Mouse (Mus musculus): ENCODE results near the gene Nek10. TPM values are rescaled to one million over a fixed set of nuclear protein-coding genes. Genes with fewer than 3 reads are reported as not detected.

Nek10 gene
- total and polyA plus RNA-seq, 3 experiments: 0.01 to 0.04 TPM; not detected in 1

DNA sequence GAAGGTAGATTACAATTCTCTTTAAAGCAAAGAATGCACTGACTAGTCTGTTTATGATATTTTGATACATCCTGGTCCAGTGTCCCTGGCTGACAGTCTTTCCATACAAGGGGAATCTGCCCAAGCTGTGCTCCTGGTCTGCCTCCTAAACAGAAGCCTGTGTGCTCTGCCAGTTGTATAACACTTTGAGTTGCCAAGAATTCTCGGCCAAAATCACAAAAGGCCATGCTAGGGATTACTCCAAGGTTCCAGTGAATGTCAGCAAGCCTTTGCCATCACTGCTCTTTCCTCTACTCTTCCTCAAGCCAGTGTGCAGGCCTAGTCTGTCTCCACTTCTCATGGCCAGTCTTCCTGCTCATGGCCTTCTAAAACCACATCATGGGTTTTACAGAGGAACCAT, 34.9 kb downstream of the Nek10 start:
- Histone ChIP-seq H3K36me3 (replicated peaks in 1 of 2; ENCODE audit: control insufficient read depth in 1 of 2, insufficient read depth in 1 of 2, low read length in 1 of 2) (no peaks in the 10 kb centered on the region), H3K4me2 (ENCODE audit: insufficient read depth, low read depth, poor library complexity, severe bottlenecking) (no peak overlapping the region), H3K9me3 (replicated peaks; ENCODE audit: low read length) (no peaks in the 10 kb centered on the region), H3K27ac (ENCODE audit: insufficient read depth, low read depth) (no peak overlapping the region), H3K4me1 (ENCODE audit: control insufficient read depth in 1 of 2, insufficient read depth in 2 of 2) (peaks cover 4 to 13% of the 10 kb centered on the region in 2 experiments), H3K79me2 (replicated peaks; ENCODE audit: control insufficient read depth, extremely low read depth, insufficient read depth, poor library complexity, severe bottlenecking) (no peaks in the 10 kb centered on the region), H3K4me3 (replicated peaks in 1 of 3; ENCODE audit: low read depth in 2 of 3, low read length in 2 of 3, poor library complexity in 1 of 3) (no peak overlapping the region), H3K27me3 (replicated peaks) (no peaks in the 10 kb centered on the region), H3K9ac (ENCODE audit: insufficient read depth, low read depth) (no peak overlapping the region)
- TF ChIP-seq CHD2 (IDR thresholded peaks at IDR 0.05; ENCODE audit: low read length) (no peak), BHLHE40 (IDR thresholded peaks at IDR 0.05; ENCODE audit: low read depth, low read length) (no peak), RAD21 (IDR thresholded peaks at IDR 0.05; ENCODE audit: low read depth, low read length) (no peak), EP300 (IDR thresholded peaks at IDR 0.05; ENCODE audit: low read length) (no peak), MAFK (IDR thresholded peaks at IDR 0.05; ENCODE audit: insufficient replicate concordance, low read length) (no peak), ETS1 (conservative IDR thresholded peaks at IDR 0.05; ENCODE audit: low read depth, low read length) (no peak), POLR2AphosphoS2 (IDR thresholded peaks at IDR 0.05; ENCODE audit: low read depth, low read length) (no peak), MYC (IDR thresholded peaks at IDR 0.05; ENCODE audit: low read depth, low read length) (no peak), ZNF384 (IDR thresholded peaks at IDR 0.05; ENCODE audit: low read depth, low read length) (no peak), ZKSCAN1 (IDR thresholded peaks at IDR 0.05; ENCODE audit: borderline replicate concordance, low read depth, low read length) (no peak), GABPA (IDR thresholded peaks at IDR 0.05; ENCODE audit: insufficient replicate concordance, low read depth, low read length) (no peak), SMC3 (IDR thresholded peaks at IDR 0.05; ENCODE audit: low read depth, low read length) (no peak), CHD1 (IDR thresholded peaks at IDR 0.05; ENCODE audit: low read depth, low read length) (no peak)
- in situ Hi-C loops (cut with MboI; ENCODE audit: low pct_ligation_motif_present, low pct_unique_long_range_greater_than_20kb, low sequenced_read_pairs) (loop anchor here (25.0 kb wide), 1 partner anchor 351 kb away; no protein-coding TSS in a partner anchor), dilution Hi-C loops (cut with MboI; ENCODE audit: extremely low pct_ligation_motif_present, extremely low pct_unique_long_range_greater_than_20kb, low sequenced_read_pairs) (no loop called here)
- DNase-seq (ENCODE audit: extremely low read depth): no peak

DNA sequence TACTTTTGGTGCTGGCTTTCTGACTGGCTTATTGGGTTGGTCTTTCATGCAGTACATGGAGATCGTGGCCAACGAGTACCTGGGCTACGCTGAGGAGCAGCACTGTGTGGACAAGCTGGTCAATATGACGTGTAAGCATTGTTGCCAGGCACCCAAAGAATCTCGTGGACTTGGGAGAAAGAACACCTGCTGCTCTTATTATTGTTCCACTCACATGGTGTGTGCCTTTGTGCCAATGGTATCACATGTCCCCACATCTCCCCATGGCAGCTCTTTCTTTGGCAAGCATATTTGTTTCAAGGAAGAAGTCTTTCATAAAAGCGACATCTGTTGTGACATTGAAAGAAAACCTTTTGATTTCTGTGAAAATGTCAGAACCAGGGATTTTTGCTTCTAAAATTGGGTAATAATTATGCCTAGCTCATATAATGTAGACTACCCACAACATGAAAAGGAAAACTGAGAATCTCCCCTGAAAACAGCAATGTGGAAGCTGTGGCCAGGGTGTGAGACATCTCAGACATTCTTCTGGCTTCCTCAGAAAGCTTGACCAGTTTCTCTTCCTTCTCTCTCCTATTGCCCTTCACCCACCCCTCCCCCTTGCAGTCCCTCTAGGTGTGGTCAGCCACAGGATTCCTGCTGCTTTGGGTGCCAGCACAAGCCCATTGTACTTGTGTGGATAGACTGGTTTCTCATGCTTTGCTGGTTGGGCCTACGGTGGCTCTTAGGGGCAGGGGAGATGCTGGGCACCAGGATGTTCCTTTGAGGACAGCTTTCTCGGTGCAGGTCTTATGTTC, 39.7 kb downstream of the Nek10 start:
- in situ Hi-C loops (cut with MboI; ENCODE audit: low pct_ligation_motif_present, low pct_unique_long_range_greater_than_20kb, low sequenced_read_pairs): loop anchor here (25.0 kb wide), 1 partner anchor 356 kb away; no protein-coding TSS in a partner anchor
- Histone ChIP-seq H3K4me1 (ENCODE audit: control insufficient read depth in 1 of 2, insufficient read depth in 2 of 2) (peaks cover 6 to 16% of the 10 kb centered on the region in 2 experiments), H3K27ac (ENCODE audit: insufficient read depth, low read depth) (no peak overlapping the region), H3K4me2 (ENCODE audit: insufficient read depth, low read depth, poor library complexity, severe bottlenecking) (peak overlapping the region; percentile 72), H3K9me3 (replicated peaks; ENCODE audit: low read length) (peaks cover 1% of the 10 kb centered on the region), H3K9ac (ENCODE audit: insufficient read depth, low read depth) (no peak overlapping the region), H3K79me2 (replicated peaks; ENCODE audit: control insufficient read depth, extremely low read depth, insufficient read depth, poor library complexity, severe bottlenecking) (no peaks in the 10 kb centered on the region), H3K4me3 (replicated peaks in 1 of 3; ENCODE audit: low read depth in 2 of 3, low read length in 2 of 3, poor library complexity in 1 of 3) (peak overlapping the region in 1 of 3 experiments; percentile 29), H3K27me3 (replicated peaks) (no peaks in the 10 kb centered on the region), H3K36me3 (replicated peaks in 1 of 2; ENCODE audit: control insufficient read depth in 1 of 2, insufficient read depth in 1 of 2, low read length in 1 of 2) (no peaks in the 10 kb centered on the region)
- peak; percentile 18 for DNase-seq (ENCODE audit: extremely low read depth)
- TF ChIP-seq BHLHE40 (IDR thresholded peaks at IDR 0.05; ENCODE audit: low read depth, low read length): peak; percentile 26; the same call in 1 of the 2 replicates
- peak; percentile 35; the same call in 1 of the 2 replicates for TF ChIP-seq SIN3A (IDR thresholded peaks at IDR 0.05; ENCODE audit: low read length)
- peak; percentile 82 for TF ChIP-seq IRF4 (IDR thresholded peaks at IDR 0.05; ENCODE audit: low read depth, low read length)
- TF ChIP-seq CHD2 (IDR thresholded peaks at IDR 0.05; ENCODE audit: low read length): peak; percentile 45; the same call in 1 of the 2 replicates
- TF ChIP-seq EP300 (IDR thresholded peaks at IDR 0.05; ENCODE audit: low read length): peak; percentile 78
- TF ChIP-seq CTCF (conservative IDR thresholded peaks at IDR 0.05 in 1 of 2, IDR thresholded peaks at IDR 0.05 in 1 of 2; ENCODE audit: low read depth in 2 of 2, low read length in 2 of 2): no peak
- TF ChIP-seq MEF2A (IDR thresholded peaks at IDR 0.05; ENCODE audit: borderline replicate concordance, low read depth, low read length): peak; percentile 43; the same call in 1 of the 2 replicates
- TF ChIP-seq MAFK (IDR thresholded peaks at IDR 0.05; ENCODE audit: insufficient replicate concordance, low read length): no peak
- dilution Hi-C loops (cut with MboI; ENCODE audit: extremely low pct_ligation_motif_present, extremely low pct_unique_long_range_greater_than_20kb, low sequenced_read_pairs): no loop called here
